Mouse (Mus musculus) cerebellum, postnatal 4 days (tissue): Measurements from ENCODE around the gene Adgra1.

Experiments used
- DNase-seq, 2 experiments: peaks; one replicate each; pipeline ENCODE4 v3.0.0; 2022; ENCODE audit warnings: low spot score in 2 of 2, mixed read lengths in 1 of 2

Gene Adgra1

GRCm38 (mm10) chr7:139905661-139906060 is 71.7 kb downstream of the Adgra1 start:
- peak in 1 of 2 experiments; percentile 33 for DNase-seq

GRCm38 (mm10) chr7:139908176-139908575 is 74.2 kb downstream of the Adgra1 start:
- no peak for DNase-seq

- no peak for DNase-seq
Observed at GRCm38 (mm10) chr7:139909469-139909868, 75.5 kb downstream of the Adgra1 start.

- no peak for DNase-seq
Observed at GRCm38 (mm10) chr7:139910204-139910835, 76.3 kb downstream of the Adgra1 start.

GRCm38 (mm10) chr7:139914141-139915047 is 80.4 kb downstream of the Adgra1 start:
- DNase-seq = no peak

GRCm38 (mm10) chr7:139915646-139916257 is 81.8 kb downstream of the Adgra1 start:
- no peak for DNase-seq

GRCm38 (mm10) chr7:139916345-139916744 is 82.4 kb downstream of the Adgra1 start:
- no peak for DNase-seq

- no peak for DNase-seq
Observed at GRCm38 (mm10) chr7:139918262-139918661, 84.3 kb downstream of the Adgra1 start.
